ENCODE assay signal across 8 mouse cellular contexts in the genomic region with DNA sequence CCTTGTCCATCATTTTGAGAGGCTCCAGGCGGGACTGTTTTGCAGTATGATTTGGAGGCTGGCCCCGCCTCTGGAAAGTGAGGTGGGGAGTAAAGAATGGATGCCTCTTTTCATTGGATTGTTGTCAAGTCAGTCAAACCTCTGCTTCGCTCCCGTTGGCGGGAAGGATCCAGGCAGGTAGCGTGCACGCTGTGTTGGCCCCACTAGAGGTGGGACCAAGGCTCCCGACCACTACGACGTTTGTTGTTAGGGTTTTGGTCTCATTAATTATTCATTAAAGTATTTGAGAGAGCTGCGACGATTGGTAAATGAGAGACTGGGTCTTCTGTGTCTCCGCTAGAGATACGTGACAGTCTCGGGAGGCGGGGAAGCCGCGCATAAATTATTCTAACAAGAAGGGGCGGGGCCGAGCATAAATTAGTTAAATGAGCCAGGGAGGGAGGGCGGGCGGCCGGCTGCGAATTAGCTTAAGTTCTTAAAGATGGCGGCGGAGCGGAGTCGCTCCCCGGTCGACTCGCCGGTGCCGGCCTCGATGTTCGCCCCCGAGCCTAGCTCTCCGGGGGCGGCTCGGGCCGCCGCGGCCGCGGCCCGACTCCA. TPM values are rescaled to one million over a fixed set of nuclear protein-coding genes. Genes with fewer than 3 reads are reported as not detected.
DNase-seq lines count a peak whose midpoint lies in the region; ATAC-seq lines count a peak whose summit lies in the region.

TSS of gene Gtpbp1 (plus strand) at position 420 of the 597 bp plus-strand sequence.

- no peaks in the 10 kb centered on the region for H3K9me3 ChIP-seq in hindbrain, embryonic 11.5 days (ENCODE audit: control insufficient read depth, low read length)

- DNase-seq in Muller cell, postnatal 12 days (ENCODE audit: inconsistent ontology term): peak; percentile 99
- peak; percentile 100 for DNase-seq in cerebellum, adult 9-11 months
- peak; percentile 99 to 100 for DNase-seq in frontal cortex, adult 2 months (ENCODE audit: extremely low spot score in 1 of 2, low spot score in 1 of 2)
- DNase-seq in hindbrain, embryonic 11.5 days (ENCODE audit: low spot score): peak; percentile 97
- DNase-seq in layer of hippocampus, postnatal 10 days (ENCODE audit: low spot score in 2 of 2): peak; percentile 95 to 97
- DNase-seq in lung, postnatal 10 days: peak; percentile 99
- DNase-seq in ovary, postnatal 36 days (ENCODE audit: low spot score): peak; percentile 93
- DNase-seq in thymus, postnatal 25 days: peak; percentile 92

- H3K27me3 ChIP-seq in hindbrain, embryonic 11.5 days (ENCODE audit: control insufficient read depth, insufficient read depth, low read length): no peaks in the 10 kb centered on the region

- peaks cover 4% of the 10 kb centered on the region; the same call in 1 of the 2 replicates for H3K4me1 ChIP-seq in hindbrain, embryonic 11.5 days (replicated peaks; ENCODE audit: control insufficient read depth, insufficient read depth, low read length)

- H3K4me3 ChIP-seq in hindbrain, embryonic 11.5 days (ENCODE audit: low read depth, low read length): peak within 1 kb of the TSS; percentile 76

- peaks cover 2% of the 10 kb centered on the region; the same call in 1 of the 2 replicates for H3K36me3 ChIP-seq in hindbrain, embryonic 11.5 days (ENCODE audit: control insufficient read depth, insufficient read depth, low read length)

- peak within 1 kb of the TSS; percentile 77 for H3K4me2 ChIP-seq in hindbrain, embryonic 11.5 days (replicated peaks; ENCODE audit: low read depth, low read length)

- under 1% methylated on average over 45 of the region's 45 CpGs for WGBS in hindbrain, embryonic 11.5 days

- peak within 1 kb of the TSS; percentile 85 for H3K9ac ChIP-seq in hindbrain, embryonic 11.5 days (ENCODE audit: low read depth, low read length)

- H3K27ac ChIP-seq in hindbrain, embryonic 11.5 days (ENCODE audit: low read depth, low read length): peak within 1 kb of the TSS; percentile 83

- peak; percentile 98 for ATAC-seq in hindbrain, embryonic 11.5 days (ENCODE audit: low FRiP score)

RNA-seq across cellular contexts. Expression of gene Gtpbp1, which starts in this region (rescaled TPM):
- polyA plus RNA-seq in frontal cortex, adult 2 months (2012; rRNA removed): 45.0 and 46.6 TPM in 2 replicates
- 28.1 and 33.9 TPM in 2 replicates for polyA plus RNA-seq in hindbrain, embryonic 11.5 days (2014; fragmentation: Nextera tagmentation; extraction: Ambion mirVana)
- 10 to 100 TPM; 42.5 to 46.8 TPM for total RNA-seq in layer of hippocampus, postnatal 10 days (2021)

Comparison
In these comparisons a context has a peak if more than half of its experiments do, and no peak if none do; other contexts are left out.
1. Peak in every context shown above with its lines: DNase-seq, ATAC-seq, H3K4me3 ChIP-seq and H3K27ac ChIP-seq.